Mouse (Mus musculus) cortical plate, adult 2 months (tissue): ENCODE results near the gene Mvb12b. TPM values are rescaled to one million over a fixed set of nuclear protein-coding genes. Genes with fewer than 3 reads are reported as not detected.

Experiments used
- H3K27ac ChIP-seq: fragments of 200-500 bp; 2 replicates; pipeline ENCODE4 v1.5.1; 2012; ENCODE audit warnings: low read length, control low read depth, inconsistent platforms; ENCODE audit not compliant: insufficient read depth
- H3K4me1 ChIP-seq: fragments of 200-500 bp; 2 replicates; pipeline ENCODE4 v1.6.1; 2011; ENCODE audit warnings: low read length; ENCODE audit not compliant: control insufficient read depth, insufficient read depth
- H3K4me3 ChIP-seq: fragments of 200-500 bp; 2 replicates; pipeline ENCODE4 v1.5.1; 2011; ENCODE audit warnings: mild to moderate bottlenecking, low read length, control low read depth; ENCODE audit not compliant: insufficient read depth
- CTCF ChIP-seq: fragments of 200-500 bp; IDR thresholded peaks from 2 replicates; pipeline ENCODE4 v1.5.1; 2011; ENCODE audit warnings: mild to moderate bottlenecking, control low read depth, low read length; ENCODE audit not compliant: insufficient read depth; ENCODE audit errors: extremely low read depth
- POLR2A ChIP-seq: fragments of 200-500 bp; IDR thresholded peaks from 2 replicates; pipeline ENCODE4 v1.6.1; 2011; ENCODE audit warnings: mild to moderate bottlenecking, low read length, control low read depth; ENCODE audit not compliant: insufficient read depth; ENCODE audit errors: extremely low read depth
- polyA plus RNA-seq: library from polyadenylated mRNA; depleted of rRNA; stranded (reverse); fragments of >200 nt; gene quantifications from 2 replicates; pipeline ENCODE4 v1.2.3, GENCODE M21; 2012

Gene Mvb12b
- polyA plus RNA-seq, 1 experiment = 70.7 TPM

GRCm38 (mm10) chr2:33856746-33857145 is 31.0 kb downstream of the Mvb12b start:
- Histone ChIP-seq H3K4me3 (no peak overlapping the region), H3K4me1 (no peaks in the 10 kb centered on the region; the same call in 1 of the 2 replicates), H3K27ac (no peak overlapping the region)
- TF ChIP-seq CTCF (no peak), POLR2A (no peak)

GRCm38 (mm10) chr2:33853011-33853976 is 34.5 kb downstream of the Mvb12b start:
- Histone ChIP-seq H3K4me1 (no peaks in the 10 kb centered on the region; the same call in 1 of the 2 replicates), H3K4me3 (no peak overlapping the region), H3K27ac (no peak overlapping the region)
- no peak for TF ChIP-seq CTCF
- TF ChIP-seq POLR2A = no peak

GRCm38 (mm10) chr2:33847196-33847834 is 40.4 kb downstream of the Mvb12b start:
- H3K4me3 ChIP-seq = no peak overlapping the region
- TF ChIP-seq CTCF (no peak), POLR2A (no peak)
- H3K4me1 ChIP-seq = peaks cover 1% of the 10 kb centered on the region
- H3K27ac ChIP-seq = no peak overlapping the region

GRCm38 (mm10) chr2:33846635-33847034 is 41.1 kb downstream of the Mvb12b start:
- no peak overlapping the region for H3K27ac ChIP-seq

GRCm38 (mm10) chr2:33843642-33844041 is 44.1 kb downstream of the Mvb12b start:
- TF ChIP-seq CTCF = no peak
- Histone ChIP-seq H3K27ac (no peak overlapping the region), H3K4me3 (no peak overlapping the region), H3K4me1 (peaks cover 3% of the 10 kb centered on the region)

More at GRCm38 (mm10) chr2:33846635-33847034, 41.1 kb downstream of the Mvb12b start:
- TF ChIP-seq CTCF (no peak), POLR2A (no peak)
- H3K4me3 ChIP-seq = no peak overlapping the region
- H3K4me1 ChIP-seq = peaks cover 1% of the 10 kb centered on the region

GRCm38 (mm10) chr2:33842983-33843577 is 44.7 kb downstream of the Mvb12b start:
- TF ChIP-seq CTCF (no peak), POLR2A (no peak)
- H3K4me1 ChIP-seq = peaks cover 3% of the 10 kb centered on the region; the same call in 1 of the 2 replicates
- no peak overlapping the region for H3K27ac ChIP-seq
- H3K4me3 ChIP-seq = no peak overlapping the region

GRCm38 (mm10) chr2:33841980-33842379 is 45.8 kb downstream of the Mvb12b start:
- H3K4me3 ChIP-seq = no peak overlapping the region
- no peak overlapping the region for H3K27ac ChIP-seq
- peaks cover 3% of the 10 kb centered on the region; the same call in 1 of the 2 replicates for H3K4me1 ChIP-seq
- TF ChIP-seq POLR2A (no peak), CTCF (no peak)

GRCm38 (mm10) chr2:33840483-33840882 is 47.3 kb downstream of the Mvb12b start:
- 0 out of 2 replicates have a peak, but pooled peaks cover 1% of the 10 kb centered on the region for H3K4me1 ChIP-seq
- TF ChIP-seq CTCF (no peak), POLR2A (no peak)
- no peak overlapping the region for H3K4me3 ChIP-seq
- H3K27ac ChIP-seq = no peak overlapping the region

GRCm38 (mm10) chr2:33839252-33839651 is 48.5 kb downstream of the Mvb12b start:
- TF ChIP-seq POLR2A (no peak), CTCF (no peak)
- Histone ChIP-seq H3K4me1 (peaks cover 4% of the 10 kb centered on the region; the same call in 1 of the 2 replicates), H3K4me3 (no peak overlapping the region), H3K27ac (no peak overlapping the region)
